Mouse (Mus musculus) cerebellum, adult 2 months (tissue): ENCODE results near the gene Fem1b. TPM values are rescaled to one million over a fixed set of nuclear protein-coding genes. Genes with fewer than 3 reads are reported as not detected.
A peak's percentile ranks its signal among the peaks of the same experiment; 100 is the strongest.

Experiments used
- DNase-seq, 2 experiments: peaks; one replicate each; pipeline ENCODE4 v3.0.0; 2021
- H3K27ac ChIP-seq: fragments of 200-500 bp; 2 replicates; pipeline ENCODE4 v1.5.1; 2012; ENCODE audit warnings: low read length, control low read depth, inconsistent platforms; ENCODE audit not compliant: insufficient read depth
- H3K27me3 ChIP-seq: fragments of 200-500 bp; 2 replicates; pipeline ENCODE4 v1.6.1; 2012; ENCODE audit warnings: inconsistent platforms, mild to moderate bottlenecking, low read length, moderate library complexity; ENCODE audit not compliant: control insufficient read depth, insufficient read depth
- H3K4me1 ChIP-seq: fragments of 200-500 bp; 2 replicates; pipeline ENCODE4 v1.6.1; 2011; ENCODE audit warnings: low read length; ENCODE audit not compliant: control insufficient read depth, insufficient read depth
- H3K4me3 ChIP-seq: fragments of 200-500 bp; replicated peaks from 2 replicates; pipeline ENCODE3; 2011; ENCODE audit warnings: mild to moderate bottlenecking, low read depth, low read length, control low read depth; ENCODE audit not compliant: insufficient read depth
- CTCF ChIP-seq: fragments of 200-500 bp; IDR thresholded peaks from 2 replicates; pipeline ENCODE4 v1.5.1; 2011; ENCODE audit warnings: low read depth, mild to moderate bottlenecking, control low read depth, low read length, moderate library complexity, borderline replicate concordance; ENCODE audit not compliant: insufficient read depth
- POLR2A ChIP-seq: fragments of 200-500 bp; IDR thresholded peaks from 2 replicates; pipeline ENCODE4 v1.6.1; 2011; ENCODE audit warnings: low read length, control low read depth, borderline replicate concordance; ENCODE audit not compliant: insufficient read depth
- WGBS: fragments of 180-500 bp; shearing (Covaris S2); methylation state at CpG from one replicate; pipeline ENCODE4 v1.1.7; 2018; 5-methylcytosine and 5-hydroxymethylcytosine counted together
- polyA plus RNA-seq: library from polyadenylated mRNA; depleted of rRNA; stranded (reverse); fragments of >200 nt; gene quantifications from 2 replicates; pipeline ENCODE4 v1.2.3, GENCODE M21; 2012; rRNA removed

Fem1b gene
- polyA plus RNA-seq, 1 experiment, result 42.0 TPM

DNA sequence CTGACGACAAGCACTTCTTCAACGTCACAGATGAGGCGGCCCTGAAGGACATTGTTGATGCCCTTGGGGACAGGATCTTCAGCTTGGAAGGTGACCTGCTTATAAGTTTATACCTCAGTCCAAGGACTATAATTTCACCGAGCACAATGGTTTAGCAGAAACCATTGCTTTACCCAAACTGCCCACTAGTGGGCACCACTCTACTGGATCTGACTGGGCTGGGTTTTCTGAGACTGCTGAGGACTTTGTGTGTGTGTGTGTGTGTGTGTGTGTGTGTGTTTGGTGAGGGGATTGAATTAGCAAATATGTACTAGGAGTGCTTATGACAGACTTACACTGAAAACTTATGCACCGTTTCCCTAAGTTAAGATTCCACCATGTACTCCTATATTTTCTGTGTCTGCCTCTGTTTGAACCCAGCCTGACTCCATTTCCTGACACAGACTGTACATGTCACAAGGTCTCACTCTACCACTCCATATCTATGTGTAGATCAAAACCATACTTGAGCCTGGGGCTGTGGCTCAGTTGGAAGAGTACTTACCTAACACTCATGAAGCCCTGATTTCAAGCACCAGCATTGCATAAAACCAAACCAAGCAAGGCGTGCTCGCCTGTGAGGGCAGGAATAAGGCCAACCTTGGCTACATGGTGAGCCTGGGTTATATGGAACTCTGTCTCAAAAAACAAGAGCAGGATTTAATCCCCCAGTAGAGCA is 67.0 kb downstream of the Fem1b start:
- TF ChIP-seq CTCF, result peak; percentile 65
- no peak for TF ChIP-seq POLR2A
- Histone ChIP-seq H3K4me1 (no peaks in the 10 kb centered on the region), H3K27ac (no peak overlapping the region), H3K27me3 (no peaks in the 10 kb centered on the region), H3K4me3 (no peak overlapping the region)
- 53% methylated on average over 7 of the region's 7 CpGs for WGBS
- DNase-seq, result no peak

Other genes starting within 250 kb of the Fem1b start
- gene Itga11, start 134.1 kb downstream of the Fem1b start, polyA plus RNA-seq, result 0.29 and 0.33 TPM in 2 replicates
- gene Cln6, start 26.9 kb upstream of the Fem1b start, polyA plus RNA-seq, result 17.6 and 22.1 TPM in 2 replicates
- gene Calml4, start 46.1 kb upstream of the Fem1b start, polyA plus RNA-seq, result 5.5 and 9.2 TPM in 2 replicates
- gene Pias1, start 176.0 kb upstream of the Fem1b start, polyA plus RNA-seq, result 26.8 and 28.5 TPM in 2 replicates